Mouse (Mus musculus): ENCODE results near the gene Zfand3.

- TF ChIP-seq E2F4 (IDR thresholded peaks at IDR 0.05; ENCODE audit: insufficient read depth) (no peak), POLR2A (IDR thresholded peaks at IDR 0.05; ENCODE audit: insufficient read length, low read depth) (no peak), TCF12 (IDR thresholded peaks at IDR 0.05; ENCODE audit: insufficient read depth, poor library complexity, severe bottlenecking) (no peak), MAX (IDR thresholded peaks at IDR 0.05; ENCODE audit: low read depth) (no peak), POLR2AphosphoS2 (IDR thresholded peaks at IDR 0.05; ENCODE audit: insufficient read length, low read depth) (no peak), USF1 (IDR thresholded peaks at IDR 0.05; ENCODE audit: low read depth) (no peak), MYOD1 (IDR thresholded peaks at IDR 0.05; ENCODE audit: control insufficient read depth in 1 of 3, insufficient read length in 2 of 3, low read depth in 2 of 3) (peak in 1 of 3 experiments; percentile 54), REST (IDR thresholded peaks at IDR 0.05; ENCODE audit: insufficient read depth, insufficient read length) (no peak), CEBPB (IDR thresholded peaks at IDR 0.05; ENCODE audit: insufficient read depth, poor library complexity, severe bottlenecking) (no peak), MYOG (IDR thresholded peaks at IDR 0.05; ENCODE audit: control insufficient read depth in 1 of 3, insufficient read depth in 1 of 3, insufficient read length in 2 of 3, low read depth in 2 of 3) (no peak)
Measured at GRCm38 (mm10) chr17:30007883-30008282, 3.4 kb downstream of the Zfand3 start.
